Mouse (Mus musculus): ENCODE measurements around the gene Abhd14b. TPM values are rescaled to one million over a fixed set of nuclear protein-coding genes. Genes with fewer than 3 reads are reported as not detected.

The Abhd14b gene
- total and polyA plus RNA-seq, 3 experiments = 3.4 to 6.5 TPM; not detected in 1

- H3K27me3 ChIP-seq (ENCODE audit: control insufficient read depth in 1 of 2, insufficient read depth in 2 of 2, low read length in 2 of 2) = no peaks in the 10 kb centered on the region; a peak in 1 of 4 replicates
- H3K9ac ChIP-seq (ENCODE audit: control insufficient read depth, low read depth, low read length, poor library complexity, severe bottlenecking) = no peak overlapping the region
- no peaks in the 10 kb centered on the region for H3K9me3 ChIP-seq (replicated peaks; ENCODE audit: insufficient read depth, low read length)
- H3K4me3 ChIP-seq (ENCODE audit: control insufficient read depth in 1 of 2, insufficient read depth in 1 of 2, low read depth in 2 of 2, low read length in 2 of 2) = no peak overlapping the region
- no peak for DNase-seq (ENCODE audit: low read depth, low spot score)
- no peak overlapping the region for H3K27ac ChIP-seq (ENCODE audit: control insufficient read depth, low read depth, low read length)
- H3K79me2 ChIP-seq (ENCODE audit: control insufficient read depth, insufficient read depth, low read length, poor library complexity) = no peaks in the 10 kb centered on the region
- peaks cover 3 to 15% of the 10 kb centered on the region in 2 experiments; a peak in 3 of 4 replicates for H3K4me1 ChIP-seq (ENCODE audit: control insufficient read depth in 1 of 2, insufficient read depth in 2 of 2, low read length in 2 of 2)
- peaks cover 0 to 6% of the 10 kb centered on the region in 2 experiments; a peak in 2 of 4 replicates for H3K36me3 ChIP-seq (ENCODE audit: control insufficient read depth in 1 of 2, insufficient read depth in 2 of 2, low read length in 2 of 2)
- TF ChIP-seq POLR2AphosphoS5 (IDR thresholded peaks at IDR 0.05; ENCODE audit: borderline replicate concordance, low read depth, low read length) (no peak), MAFK (IDR thresholded peaks at IDR 0.05; ENCODE audit: borderline replicate concordance, low read depth, low read length) (no peak), GABPA (IDR thresholded peaks at IDR 0.05; ENCODE audit: low read depth, low read length) (no peak), KAT2A (conservative IDR thresholded peaks at IDR 0.05; ENCODE audit: low read depth, low read length) (no peak), BHLHE40 (IDR thresholded peaks at IDR 0.05; ENCODE audit: borderline replicate concordance, low read depth, low read length) (no peak), MEF2A (IDR thresholded peaks at IDR 0.05; ENCODE audit: extremely low read depth, insufficient replicate concordance, low read depth, low read length, poor library complexity, severe bottlenecking) (no peak), NELFE (IDR thresholded peaks at IDR 0.05; ENCODE audit: low read depth, low read length) (no peak), CHD1 (IDR thresholded peaks at IDR 0.05; ENCODE audit: low read depth, low read length) (no peak), ETS1 (IDR thresholded peaks at IDR 0.05; ENCODE audit: low read depth, low read length) (no peak)
These were observed 47.5 kb upstream of the Abhd14b start for GRCm38 (mm10) chr9:106399808-106400207.

DNA sequence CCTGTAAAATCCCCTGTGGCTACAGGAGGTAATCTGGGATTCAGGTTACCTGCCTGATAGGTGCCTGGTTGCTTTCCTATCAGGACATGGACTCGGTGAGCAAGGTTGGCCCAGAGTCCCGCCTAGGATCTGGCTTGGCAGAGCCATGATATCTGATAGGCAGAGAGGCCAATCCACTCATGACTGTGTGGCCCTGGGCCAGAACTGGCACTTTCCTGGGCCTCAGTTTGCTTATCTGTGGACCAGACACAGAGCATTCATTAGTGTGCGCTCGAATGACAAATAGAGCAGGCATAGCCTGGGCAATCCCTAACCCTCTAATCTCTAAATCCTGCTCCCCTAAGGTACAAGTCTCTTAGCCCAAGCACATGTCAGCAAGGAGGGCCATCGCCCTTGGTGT lies 45.1 kb upstream of the Abhd14b start:
- no peaks in the 10 kb centered on the region; a peak in 2 of 4 replicates for H3K27me3 ChIP-seq (ENCODE audit: control insufficient read depth in 1 of 2, insufficient read depth in 2 of 2, low read length in 2 of 2)
- H3K4me1 ChIP-seq (ENCODE audit: control insufficient read depth in 1 of 2, insufficient read depth in 2 of 2, low read length in 2 of 2) = peaks cover 3 to 20% of the 10 kb centered on the region in 2 experiments; a peak in 3 of 4 replicates
- H3K36me3 ChIP-seq (ENCODE audit: control insufficient read depth in 1 of 2, insufficient read depth in 2 of 2, low read length in 2 of 2) = peaks cover 0 to 6% of the 10 kb centered on the region in 2 experiments; a peak in 2 of 4 replicates
- no peak overlapping the region for H3K4me3 ChIP-seq (ENCODE audit: control insufficient read depth in 1 of 2, insufficient read depth in 1 of 2, low read depth in 2 of 2, low read length in 2 of 2)
- DNase-seq (ENCODE audit: low read depth, low spot score) = no peak
- no peaks in the 10 kb centered on the region for H3K9me3 ChIP-seq (replicated peaks; ENCODE audit: insufficient read depth, low read length)
- H3K9ac ChIP-seq (ENCODE audit: control insufficient read depth, low read depth, low read length, poor library complexity, severe bottlenecking) = no peak overlapping the region
- H3K27ac ChIP-seq (ENCODE audit: control insufficient read depth, low read depth, low read length) = no peak overlapping the region
- no peaks in the 10 kb centered on the region for H3K79me2 ChIP-seq (ENCODE audit: control insufficient read depth, insufficient read depth, low read length, poor library complexity)
- TF ChIP-seq JUND (IDR thresholded peaks at IDR 0.05; ENCODE audit: low read depth, low read length) (no peak), MAX (IDR thresholded peaks at IDR 0.05; ENCODE audit: low read length) (no peak), HCFC1 (IDR thresholded peaks at IDR 0.05; ENCODE audit: low read depth, low read length) (no peak), SMC3 (IDR thresholded peaks at IDR 0.05; ENCODE audit: low read depth, low read length) (no peak), TCF12 (IDR thresholded peaks at IDR 0.05; ENCODE audit: low read depth, low read length) (no peak), MXI1 (IDR thresholded peaks at IDR 0.05; ENCODE audit: low read depth, low read length) (no peak), ZNF384 (IDR thresholded peaks at IDR 0.05; ENCODE audit: low read depth, low read length) (no peak), NELFE (IDR thresholded peaks at IDR 0.05; ENCODE audit: low read depth, low read length) (no peak)

Data from MEL (cell line).